ENCODE assay signal across 9 mouse cellular contexts in the genomic region with DNA sequence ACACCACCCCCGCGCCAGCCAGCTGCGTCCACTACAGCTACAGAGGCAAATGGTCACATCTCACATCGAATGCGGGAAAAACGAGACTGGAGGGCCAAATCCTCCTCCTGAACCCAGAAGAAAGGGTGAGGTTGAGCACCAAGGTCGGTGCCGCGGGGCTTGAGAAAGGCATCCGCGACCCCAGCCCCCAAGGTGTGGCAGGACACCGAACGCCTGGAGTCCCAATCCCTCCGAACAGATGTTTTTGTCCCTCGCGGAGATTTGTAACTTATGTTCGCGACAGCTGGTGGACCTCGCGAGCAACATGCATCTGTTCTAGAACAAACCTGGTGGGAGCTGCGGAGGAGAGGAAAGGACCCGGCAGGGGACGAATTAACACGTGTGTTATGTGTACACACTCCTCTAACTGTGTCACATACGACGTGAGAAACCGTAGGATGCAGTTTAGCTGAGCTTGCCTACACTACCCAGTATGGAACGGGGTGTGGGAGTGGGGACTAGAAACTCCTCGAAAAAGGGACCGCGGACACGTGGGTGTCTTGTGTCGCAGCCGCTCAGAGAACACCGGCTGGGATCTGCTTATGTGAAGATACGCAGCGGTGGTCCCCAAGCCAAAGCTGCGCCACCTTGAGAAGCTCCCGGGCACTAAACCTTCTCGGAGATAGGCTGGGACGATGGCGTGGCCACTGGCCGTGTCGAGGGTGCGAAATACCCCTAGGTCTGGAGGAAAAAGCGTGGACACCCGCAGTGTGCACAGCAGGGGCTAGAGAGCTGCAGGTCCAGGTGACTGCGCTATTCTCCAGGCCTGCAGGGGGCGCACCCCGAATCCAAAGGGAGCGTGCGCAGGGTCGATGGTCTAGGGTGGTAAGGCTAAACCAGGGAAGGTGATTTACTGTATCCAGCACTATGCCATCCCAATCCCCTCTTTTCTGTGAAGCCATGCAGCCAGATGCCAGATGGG. TPM values are rescaled to one million over a fixed set of nuclear protein-coding genes. Genes with fewer than 3 reads are reported as not detected.
DNase-seq lines count a peak whose midpoint lies in the region; ATAC-seq lines count a peak whose summit lies in the region.
"Had no signal": no experiment of that assay in that cellular context is flagged by ENCODE, and none has a peak within 500 bp of the region (broad histone marks: within the 10 kb centered on the region; RNA-seq: fewer than 3 reads in every experiment).

No protein-coding gene starts in this region.

- H3K4me2 ChIP-seq in limb, embryonic 11.5 days (ENCODE audit: low read depth, severe bottlenecking): peak overlapping the region; percentile 22; the same call in 1 of the 2 replicates

- no peak overlapping the region for H3K27ac ChIP-seq in heart, embryonic 10.5 days
- H3K27ac ChIP-seq in limb, embryonic 11.5 days (replicated peaks; ENCODE audit: low read depth, low read length): no peak overlapping the region

- ATAC-seq in limb, embryonic 11.5 days (ENCODE audit: insufficient number of reproducible peaks, low FRiP score, low TSS enrichment, low read depth): 0 out of 2 replicates have a peak, but pooled peaks have one; percentile 49

- DNase-seq in heart, embryonic 10.5 days (ENCODE audit: low spot score): no peak
- DNase-seq in heart, postnatal 36 days: no peak
- peak; percentile 50 for DNase-seq in thymus, postnatal 4 days
- no peak for DNase-seq in thymus, postnatal 10 days (ENCODE audit: low spot score in 2 of 2)
- DNase-seq in limb, embryonic 11.5 days (ENCODE audit: low spot score): peak; percentile 63
- DNase-seq in testis, postnatal 10 days (ENCODE audit: low spot score): peak; percentile 68
- no peak for DNase-seq in adrenal gland, adult 8-10 months
- no peak for DNase-seq in adrenal gland, adult (ENCODE audit: inconsistent age in 2 of 2, low spot score in 1 of 2)

- peaks cover 74% of the 10 kb centered on the region for H3K27me3 ChIP-seq in heart, embryonic 10.5 days (ENCODE audit: insufficient read depth, poor library complexity, severe bottlenecking)
- peaks cover 48% of the 10 kb centered on the region for H3K27me3 ChIP-seq in limb, embryonic 11.5 days (ENCODE audit: control insufficient read depth, insufficient read depth, low read length)

- peaks cover 12% of the 10 kb centered on the region; the same call in 1 of the 2 replicates for H3K4me1 ChIP-seq in heart, embryonic 10.5 days
- 0 out of 2 replicates have a peak, but pooled peaks cover 2% of the 10 kb centered on the region for H3K4me1 ChIP-seq in limb, embryonic 11.5 days (ENCODE audit: control insufficient read depth, insufficient read depth, low read length)

- 3% methylated on average over 53 of the region's 53 CpGs for WGBS in heart, embryonic 10.5 days
- WGBS in limb, embryonic 11.5 days: 4% methylated on average over 53 of the region's 53 CpGs

- no peak overlapping the region for H3K9ac ChIP-seq in limb, embryonic 11.5 days (ENCODE audit: low read length)

- intact Hi-C loops in heart, postnatal 36 days (cut with DNase I): no loop called here

- no peaks in the 10 kb centered on the region for H3K9me3 ChIP-seq in heart, embryonic 10.5 days
- H3K9me3 ChIP-seq in limb, embryonic 11.5 days (ENCODE audit: control insufficient read depth, low read length): no peaks in the 10 kb centered on the region; the same call in 1 of the 2 replicates

- H3K36me3 ChIP-seq in heart, embryonic 10.5 days: no peaks in the 10 kb centered on the region
- no peaks in the 10 kb centered on the region for H3K36me3 ChIP-seq in limb, embryonic 11.5 days (ENCODE audit: control insufficient read depth, insufficient read depth, low read length)

- H3K4me3 ChIP-seq in heart, embryonic 10.5 days: peak overlapping the region; percentile 37
- no peak overlapping the region for H3K4me3 ChIP-seq in limb, embryonic 11.5 days (ENCODE audit: low read depth, low read length)

RNA-seq across cellular contexts. Expression of gene Nkx6-1, which starts 16.8 kb away (rescaled TPM):
- polyA plus RNA-seq in heart, embryonic 10.5 days (2016; fragmentation: Nextera tagmentation; extraction: Ambion mirVana): 0.11 and 0.87 TPM in 2 replicates
- total RNA-seq in heart, postnatal 36 days (2021): under 1 TPM in 1 of 2 experiments, not detected in 1; 0.11 TPM
- 0.11 TPM in 1 of 2 replicates, not detected in the other for polyA plus RNA-seq in limb, embryonic 11.5 days (2014; fragmentation: Nextera tagmentation; extraction: Ambion mirVana)
- total RNA-seq in adrenal gland, adult 8-10 months (2022): under 1 TPM in 2 of 4 experiments, not detected in 2; 0.09 to 0.10 TPM
- total RNA-seq: monocyte, adult 5-6 weeks had no signal

Comparison
In these comparisons a context has a peak if more than half of its experiments do, and no peak if none do; other contexts are left out.
1. DNase-seq: peak in thymus, postnatal 4 days (single experiment), limb, embryonic 11.5 days (single experiment) and testis, postnatal 10 days (single experiment); none in heart, embryonic 10.5 days (single experiment), heart, postnatal 36 days (0 of 2), thymus, postnatal 10 days (0 of 2), adrenal gland, adult 8-10 months (single experiment) and adrenal gland, adult (0 of 2).